Mouse (Mus musculus) layer of hippocampus, adult 9-11 months (tissue): Measurements from ENCODE around the gene AY358078.
"Not testable (repeated sequence)": the region's sequence is repeated elsewhere in the genome, so short reads cannot be mapped to it uniquely, and the experiment has no call there.

Experiments
- DNase-seq: peaks from one replicate; pipeline ENCODE4 v3.0.0; 2022

The AY358078 gene

DNA sequence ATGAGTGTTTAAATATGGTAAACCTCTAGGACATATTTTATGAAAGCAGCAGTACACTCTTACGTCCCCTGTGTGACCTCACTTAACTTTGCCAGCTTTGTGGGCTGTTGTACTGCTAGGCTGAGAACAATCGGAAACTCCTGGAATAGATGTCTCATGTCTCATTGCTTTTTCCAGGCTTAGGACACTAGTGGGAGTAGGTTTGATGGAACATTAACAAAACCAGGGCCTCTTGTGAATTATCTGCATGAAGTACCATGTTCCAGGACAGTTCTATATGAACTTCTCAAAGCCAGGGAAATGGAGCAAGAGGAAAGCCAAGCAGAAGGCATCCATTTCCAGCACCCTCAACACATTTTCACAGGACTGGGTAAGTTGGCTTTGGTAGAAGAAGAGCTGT is at the start of gene AY358078:
Gene AY358078 (plus strand): TSS at position 301 of the 400 bp plus-strand sequence.
- no peak for DNase-seq

GRCm38 (mm10) chr14:51755944-51756343 is 43.9 kb upstream of the AY358078 start:
- DNase-seq, result no peak

DNA sequence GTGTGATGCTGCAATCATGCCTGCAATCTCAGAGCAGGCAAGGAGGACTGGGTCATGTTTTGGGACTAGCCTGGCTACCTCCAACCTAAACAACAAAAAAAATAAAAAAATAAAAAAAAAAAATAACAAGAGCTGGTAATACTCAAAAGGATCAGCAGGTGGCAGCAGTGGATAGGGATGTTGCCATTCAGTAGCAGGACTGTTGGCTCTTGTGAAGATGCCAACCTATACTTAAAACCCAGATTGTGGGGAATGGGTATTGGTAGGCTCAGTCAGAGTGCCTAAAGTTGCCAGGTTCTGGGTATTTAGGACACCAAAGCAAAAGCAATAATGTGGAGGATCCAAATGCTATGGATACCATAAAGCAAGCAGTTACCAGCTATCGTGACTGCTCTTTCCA is 28.5 kb upstream of the AY358078 start:
- DNase-seq, result not testable (repeated sequence)

- DNase-seq, result no peak
Measured at GRCm38 (mm10) chr14:51773490-51773889, 26.4 kb upstream of the AY358078 start, which contains the start of gene Ang4. Gene Ang4 (minus strand): TSS chr14:51773590.

GRCm38 (mm10) chr14:51777791-51778190 is 22.1 kb upstream of the AY358078 start:
- no peak for DNase-seq

GRCm38 (mm10) chr14:51778865-51779481 is 20.9 kb upstream of the AY358078 start:
- no peak for DNase-seq

- no peak for DNase-seq
Measured at GRCm38 (mm10) chr14:51786335-51786734, 13.5 kb upstream of the AY358078 start.

DNA sequence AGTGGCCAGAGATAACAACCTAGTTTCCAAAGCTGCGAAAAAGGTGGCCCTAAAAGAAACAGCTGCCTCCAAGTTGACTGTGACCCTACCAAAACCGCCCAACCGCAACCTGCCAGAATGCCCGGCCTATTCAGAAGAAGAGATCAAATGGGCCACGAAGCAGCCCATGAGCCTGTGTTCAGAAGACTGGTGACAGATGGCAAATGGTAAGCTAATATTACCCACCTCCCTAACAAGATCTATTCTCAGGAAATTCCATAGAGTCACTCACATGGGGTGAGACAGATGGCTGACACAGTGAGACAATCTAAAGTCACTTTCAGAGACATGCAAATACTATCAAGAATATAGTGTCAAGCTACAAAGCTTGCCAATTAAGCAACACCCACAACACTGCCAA is 12.8 kb upstream of the AY358078 start:
- DNase-seq, result no peak

- DNase-seq, result no peak
Measured at GRCm38 (mm10) chr14:51789196-51789595, 10.7 kb upstream of the AY358078 start.

- DNase-seq, result no peak
Measured at GRCm38 (mm10) chr14:51794106-51794505, 5.7 kb upstream of the AY358078 start.

GRCm38 (mm10) chr14:51826625-51827024 is 26.8 kb downstream of the AY358078 start:
- DNase-seq, result no peak

DNA sequence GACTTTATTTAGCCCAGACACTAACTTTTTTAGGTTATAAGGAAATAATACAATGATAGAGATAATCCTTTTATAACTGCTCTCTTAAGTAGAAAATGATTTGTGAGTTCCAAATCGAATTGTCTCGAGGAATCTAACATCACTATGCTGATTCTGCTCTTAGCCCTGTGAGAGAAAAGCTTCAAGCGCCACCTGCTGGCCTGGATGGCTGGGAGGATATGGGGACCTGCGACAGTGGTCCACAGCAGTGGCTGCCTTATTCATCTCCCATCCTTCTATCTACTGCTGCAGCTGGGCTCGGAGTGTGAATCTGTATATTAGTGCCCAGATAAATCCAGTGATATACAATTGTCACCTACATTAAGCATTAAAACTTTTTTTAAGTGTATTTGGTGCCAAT is 28.0 kb downstream of the AY358078 start:
- DNase-seq, result not testable (repeated sequence)

GRCm38 (mm10) chr14:51829188-51829587 is 29.3 kb downstream of the AY358078 start:
- no peak for DNase-seq

DNA sequence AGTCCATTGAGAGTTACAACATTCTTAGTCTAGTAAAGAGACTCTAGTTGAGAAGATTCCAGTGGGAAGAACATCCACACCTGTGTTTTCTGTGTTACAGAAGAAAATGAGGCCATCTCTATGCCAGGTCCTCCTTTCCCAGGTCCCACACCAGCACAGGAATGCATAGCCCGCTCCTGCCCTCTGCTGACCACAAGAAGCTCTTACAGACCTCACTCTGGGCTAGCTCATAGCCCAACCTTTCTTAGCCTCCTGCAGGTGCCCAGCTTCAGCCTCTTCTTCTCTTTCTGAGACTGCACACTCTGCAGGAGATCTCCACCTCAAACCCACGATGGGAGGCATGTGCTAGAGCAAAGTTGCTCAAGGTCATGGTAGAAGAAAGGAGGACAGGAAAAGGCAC is 38.6 kb downstream of the AY358078 start:
- DNase-seq, result not testable (repeated sequence)

GRCm38 (mm10) chr14:51842250-51842649 is 42.4 kb downstream of the AY358078 start:
- no peak for DNase-seq

DNA sequence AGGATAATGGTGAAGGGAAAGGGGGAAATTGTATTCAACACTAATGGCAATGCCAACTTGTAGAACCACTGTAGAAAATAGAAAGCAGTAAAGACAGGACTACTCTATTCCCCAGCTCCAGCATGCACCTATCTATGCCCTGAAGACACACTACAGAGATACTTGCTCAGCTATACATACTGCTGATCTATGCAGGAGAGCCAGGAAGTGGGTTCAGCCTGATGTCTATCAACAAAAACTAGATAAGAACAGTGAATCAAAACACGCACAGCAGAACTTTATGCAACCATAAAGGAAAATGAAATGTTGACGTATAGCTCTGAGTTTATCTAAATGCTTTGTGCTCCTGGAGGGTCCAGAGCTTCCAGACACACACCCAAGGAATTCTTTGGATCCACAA is 42.9 kb downstream of the AY358078 start:
- no peak for DNase-seq

GRCm38 (mm10) chr14:51843882-51844281 is 44.0 kb downstream of the AY358078 start:
- DNase-seq, result no peak

GRCm38 (mm10) chr14:51846566-51846965 is 46.7 kb downstream of the AY358078 start:
- DNase-seq, result no peak

DNA sequence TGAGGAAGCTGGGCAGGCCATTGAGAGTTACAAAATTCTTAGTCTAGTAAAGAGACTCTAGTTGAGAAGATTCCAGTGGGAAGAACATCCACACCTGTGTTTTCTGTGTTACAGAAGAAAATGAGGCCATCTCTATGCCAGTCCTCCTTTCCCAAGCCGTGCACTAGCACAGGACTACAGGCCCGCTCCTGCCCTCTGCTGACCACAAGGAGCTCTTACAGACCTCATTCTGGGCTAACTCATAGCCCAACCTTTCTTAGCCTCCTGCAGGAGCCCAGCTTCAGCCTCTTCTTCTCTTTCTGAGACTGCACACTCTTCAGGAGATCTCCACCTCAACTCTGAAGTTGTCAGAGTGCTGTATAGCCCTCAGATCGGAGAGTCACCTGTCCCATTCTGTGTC is 51.2 kb downstream of the AY358078 start:
- DNase-seq, result not testable (repeated sequence)

DNA sequence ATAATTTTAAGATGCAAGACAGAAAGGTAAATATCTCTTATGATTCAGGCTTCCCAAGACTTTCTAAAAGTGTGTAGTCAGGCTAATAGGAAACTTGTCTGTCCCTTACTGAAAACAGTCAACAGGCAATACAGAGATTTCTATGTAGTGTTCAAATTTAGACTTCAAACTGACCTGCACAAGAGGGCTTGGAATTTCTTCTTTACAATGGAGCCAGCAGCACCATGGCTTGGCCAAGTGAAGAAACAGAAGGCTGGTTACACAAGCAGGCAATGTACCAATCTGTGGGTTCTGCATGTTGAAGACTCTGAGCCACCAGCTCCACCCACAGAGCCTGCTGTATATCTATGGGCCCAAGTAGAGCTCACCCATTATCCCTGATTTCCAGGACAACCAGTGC is 53.6 kb downstream of the AY358078 start, which contains the start of gene Ear6:
Gene Ear6 (plus strand): TSS at position 301 of the 400 bp plus-strand sequence.
- peak; percentile 13 for DNase-seq

GRCm38 (mm10) chr14:51855280-51855679 is 55.4 kb downstream of the AY358078 start:
- DNase-seq, result not testable (repeated sequence)

GRCm38 (mm10) chr14:51863603-51864002 is 63.8 kb downstream of the AY358078 start:
- DNase-seq, result not testable (repeated sequence)

DNA sequence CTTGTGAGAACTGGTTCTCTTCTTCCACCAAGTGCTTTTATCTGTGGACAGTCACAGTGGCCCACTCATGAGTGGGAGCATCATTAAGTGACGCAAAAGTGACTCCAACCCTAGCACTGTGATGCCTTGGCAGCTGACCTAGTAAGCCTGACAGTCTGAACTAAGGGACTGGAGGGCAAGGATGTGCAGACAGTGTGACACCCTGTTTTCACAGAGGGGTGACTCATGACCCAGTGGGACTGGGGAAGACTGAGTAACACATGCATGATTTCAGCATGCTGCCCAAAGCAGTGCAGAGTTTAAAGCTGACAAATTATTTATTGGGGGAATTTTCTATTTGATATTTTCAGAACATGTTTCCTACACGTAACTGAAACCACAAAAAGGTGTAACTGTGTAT is 70.9 kb downstream of the AY358078 start:
- DNase-seq, result no peak

DNA sequence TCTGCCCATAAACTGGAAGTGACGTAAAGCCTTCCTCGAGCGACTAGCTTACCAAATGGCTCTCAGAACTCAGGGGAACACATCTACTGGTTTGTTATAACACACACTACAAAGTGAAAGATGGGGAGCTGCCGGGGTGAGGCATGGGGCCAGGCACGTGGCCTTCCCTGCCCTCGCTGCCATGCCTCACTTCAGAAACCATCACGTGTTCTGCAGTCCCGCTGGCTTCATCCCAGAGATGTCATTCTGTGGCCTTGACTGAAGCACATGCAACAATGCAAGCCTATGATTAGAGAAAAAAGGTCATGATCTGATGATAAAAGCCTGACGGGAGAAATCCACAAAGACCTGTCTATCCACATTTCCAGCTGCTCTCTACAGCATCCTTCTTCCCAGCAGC is 71.9 kb downstream of the AY358078 start:
- no peak for DNase-seq
